10 mouse cellular contexts compared by ENCODE assay signal in the genomic region with DNA sequence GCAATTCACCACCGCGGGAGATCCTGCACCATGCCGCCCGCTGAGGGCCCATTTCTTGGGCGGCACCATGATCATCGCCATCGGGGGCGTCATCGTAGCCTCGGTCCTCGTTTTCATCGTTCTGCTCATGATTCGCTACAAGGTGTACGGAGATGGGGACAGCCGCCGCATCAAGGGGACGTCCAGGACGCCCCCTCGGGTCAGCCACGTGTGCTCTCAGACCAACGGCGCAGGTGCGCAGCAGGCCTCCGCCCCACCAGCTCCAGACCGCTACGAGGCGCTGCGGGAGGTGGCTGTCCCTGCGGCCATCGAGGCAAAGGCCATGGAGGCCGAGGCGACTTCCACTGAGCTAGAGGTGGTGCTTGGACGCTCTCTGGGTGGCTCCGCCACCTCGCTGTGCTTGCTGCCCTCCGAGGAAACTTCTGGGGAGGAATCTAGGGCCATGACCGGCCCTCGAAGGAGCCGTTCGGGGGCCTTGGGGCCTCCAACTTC. TPM values are rescaled to one million over a fixed set of nuclear protein-coding genes. Genes with fewer than 3 reads are reported as not detected.
DNase-seq lines count a peak whose midpoint lies in the region; ATAC-seq and TF ChIP-seq lines count a peak whose summit lies in the region.
"Had no signal": no experiment of that assay in that cellular context is flagged by ENCODE, and none has a peak within 500 bp of the region (broad histone marks: within the 10 kb centered on the region; RNA-seq: fewer than 3 reads in every experiment).

No protein-coding gene starts in this region.

- H3K9ac ChIP-seq in kidney, postnatal 0 days (ENCODE audit: low read depth, low read length): peak overlapping the region; percentile 74
- H3K9ac ChIP-seq in forebrain, embryonic 11.5 days (ENCODE audit: low read length): peak overlapping the region; percentile 58
- peak overlapping the region; percentile 56 for H3K9ac ChIP-seq in limb, embryonic 14.5 days (ENCODE audit: low read depth, low read length, severe bottlenecking)

- DNase-seq in kidney, postnatal 0 days (ENCODE audit: low spot score): no peak
- DNase-seq in kidney, postnatal 14 days: no peak
- DNase-seq in forebrain, embryonic 11.5 days (ENCODE audit: low spot score): peak; percentile 57
- DNase-seq in limb, embryonic 14.5 days (ENCODE audit: low spot score): no peak
- peak; percentile 39 for DNase-seq in retina, postnatal 1 day
- no peak for DNase-seq in left cerebral cortex, adult 8-10 months (ENCODE audit: low spot score in 2 of 2)
- no peak for DNase-seq in natural killer cell, adult 2 months (ENCODE audit: low spot score in 2 of 2)
- DNase-seq in right cerebral cortex, postnatal 25 days: no peak

- no peaks in the 10 kb centered on the region; the same call in 1 of the 2 replicates for H3K4me1 ChIP-seq in kidney, postnatal 0 days (replicated peaks; ENCODE audit: insufficient read depth, low read length)
- peaks cover 9% of the 10 kb centered on the region; the same call in 1 of the 2 replicates for H3K4me1 ChIP-seq in forebrain, embryonic 11.5 days (replicated peaks; ENCODE audit: control insufficient read depth, insufficient read depth, low read length)
- H3K4me1 ChIP-seq in limb, embryonic 14.5 days (ENCODE audit: control insufficient read depth, insufficient read depth, low read length): peaks cover 9% of the 10 kb centered on the region

- H3K27ac ChIP-seq in kidney, postnatal 0 days: no peak overlapping the region
- H3K27ac ChIP-seq in forebrain, embryonic 11.5 days (ENCODE audit: low read depth, low read length): no peak overlapping the region
- no peak overlapping the region for H3K27ac ChIP-seq in limb, embryonic 14.5 days (replicated peaks; ENCODE audit: low read depth, low read length)

- WGBS in kidney, postnatal 0 days: 23% methylated on average over 40 of the region's 40 CpGs
- WGBS in forebrain, embryonic 11.5 days: 13% methylated on average over 40 of the region's 40 CpGs
- 24% methylated on average over 39 of the region's 40 CpGs for WGBS in limb, embryonic 14.5 days

- H3K4me2 ChIP-seq in kidney, postnatal 0 days (ENCODE audit: low read length): peak overlapping the region; percentile 92
- peak overlapping the region; percentile 88 for H3K4me2 ChIP-seq in forebrain, embryonic 11.5 days (ENCODE audit: low read depth, low read length, severe bottlenecking)
- H3K4me2 ChIP-seq in limb, embryonic 14.5 days (replicated peaks; ENCODE audit: low read depth, low read length, severe bottlenecking): peak overlapping the region; percentile 84

- TF ChIP-seq CTCF in kidney, postnatal 0 days (IDR thresholded peaks at IDR 0.05; ENCODE audit: low read depth): no peak; the same call in 1 of the 2 replicates

- H3K9me3 ChIP-seq in kidney, postnatal 0 days (replicated peaks; ENCODE audit: low read length): no peaks in the 10 kb centered on the region
- H3K9me3 ChIP-seq in forebrain, embryonic 11.5 days (ENCODE audit: control insufficient read depth, low read length): no peaks in the 10 kb centered on the region
- H3K9me3 ChIP-seq in limb, embryonic 14.5 days (ENCODE audit: control insufficient read depth, low read length): no peaks in the 10 kb centered on the region

- ATAC-seq in kidney, postnatal 0 days (replicated peaks; ENCODE audit: low FRiP score, low read depth): peak; percentile 41; the same call in 1 of the 2 replicates
- peak; percentile 17; the same call in 1 of the 2 replicates for ATAC-seq in forebrain, embryonic 11.5 days (replicated peaks; ENCODE audit: low FRiP score)
- ATAC-seq in limb, embryonic 14.5 days (ENCODE audit: low FRiP score, low read depth): no peak

- peak overlapping the region; percentile 50 for H3K4me3 ChIP-seq in kidney, postnatal 0 days (replicated peaks; ENCODE audit: low read depth, low read length)
- peak overlapping the region; percentile 44 for H3K4me3 ChIP-seq in forebrain, embryonic 11.5 days (ENCODE audit: low read depth, low read length)
- peak overlapping the region; percentile 46 for H3K4me3 ChIP-seq in limb, embryonic 14.5 days (replicated peaks; ENCODE audit: low read length)

- no peaks in the 10 kb centered on the region for H3K36me3 ChIP-seq in kidney, postnatal 0 days (ENCODE audit: insufficient read depth, low read length)
- 0 out of 2 replicates have a peak, but pooled peaks cover 4% of the 10 kb centered on the region for H3K36me3 ChIP-seq in forebrain, embryonic 11.5 days (ENCODE audit: control insufficient read depth, insufficient read depth, low read length)
- H3K36me3 ChIP-seq in limb, embryonic 14.5 days (ENCODE audit: control insufficient read depth, insufficient read depth, low read length): peaks cover 16% of the 10 kb centered on the region

- TF ChIP-seq POLR2A in limb, embryonic 14.5 days (IDR thresholded peaks at IDR 0.05; ENCODE audit: borderline replicate concordance, extremely low read depth, insufficient read depth, insufficient read length): no peak

- no peaks in the 10 kb centered on the region for H3K27me3 ChIP-seq in kidney, postnatal 0 days (ENCODE audit: insufficient read depth, low read length)
- H3K27me3 ChIP-seq in forebrain, embryonic 11.5 days (ENCODE audit: control insufficient read depth, insufficient read depth, low read length): peaks cover 11% of the 10 kb centered on the region
- 0 out of 2 replicates have a peak, but pooled peaks cover 7% of the 10 kb centered on the region for H3K27me3 ChIP-seq in limb, embryonic 14.5 days (ENCODE audit: control insufficient read depth, insufficient read depth, low read length)

RNA-seq across cellular contexts. Expression of a gene that starts 15.0 kb away (rescaled TPM):
- polyA plus RNA-seq in kidney, postnatal 0 days (2015; fragmentation: Nextera tagmentation; extraction: Ambion mirVana): 2.1 and 2.8 TPM in 2 replicates
- polyA plus RNA-seq in forebrain, embryonic 11.5 days (2014; fragmentation: Nextera tagmentation; extraction: Ambion mirVana): 6.1 and 8.2 TPM in 2 replicates
- 18.7 and 31.8 TPM in 2 replicates for polyA plus RNA-seq in limb, embryonic 14.5 days (2012; rRNA removed)
- 5.9 and 7.6 TPM in 2 replicates for polyA plus RNA-seq in limb, embryonic 14.5 days (2014; fragmentation: Nextera tagmentation; extraction: Ambion mirVana)
- 10 to 100 TPM; 77.6 to 83.2 (median 81.1) TPM for total RNA-seq in left cerebral cortex, adult 8-10 months (2022)

RNA-seq across cellular contexts. Expression of a gene that starts 29.5 kb away (rescaled TPM):
- 19.5 and 23.8 TPM in 2 replicates for polyA plus RNA-seq in kidney, postnatal 0 days (2015; fragmentation: Nextera tagmentation; extraction: Ambion mirVana)
- polyA plus RNA-seq in forebrain, embryonic 11.5 days (2014; fragmentation: Nextera tagmentation; extraction: Ambion mirVana): 4.0 and 4.9 TPM in 2 replicates
- 7.0 and 12.7 TPM in 2 replicates for polyA plus RNA-seq in limb, embryonic 14.5 days (2012; rRNA removed)
- 15.7 and 19.4 TPM in 2 replicates for polyA plus RNA-seq in limb, embryonic 14.5 days (2014; fragmentation: Nextera tagmentation; extraction: Ambion mirVana)
- total RNA-seq in left cerebral cortex, adult 8-10 months (2022): 1 to 10 TPM in 2 of 4 experiments, under 1 TPM in 2; 0.38 to 5.7 (median 1.9) TPM

RNA-seq across cellular contexts. Expression of a gene that starts 43.5 kb away (rescaled TPM):
- polyA plus RNA-seq in kidney, postnatal 0 days (2015; fragmentation: Nextera tagmentation; extraction: Ambion mirVana): not detected in 2 replicates
- not detected in 2 replicates for polyA plus RNA-seq in forebrain, embryonic 11.5 days (2014; fragmentation: Nextera tagmentation; extraction: Ambion mirVana)
- polyA plus RNA-seq in limb, embryonic 14.5 days (2012; rRNA removed): not detected in 2 replicates
- polyA plus RNA-seq in limb, embryonic 14.5 days (2014; fragmentation: Nextera tagmentation; extraction: Ambion mirVana): not detected in 2 replicates
- not detected for total RNA-seq in left cerebral cortex, adult 8-10 months (2022)
- total RNA-seq: left cerebral cortex, postnatal 10 days had no signal
- polyA plus RNA-seq: cortical plate, adult 2 months had no signal

RNA-seq across cellular contexts. Expression of a gene that starts 55.9 kb away (rescaled TPM):
- not detected in 2 replicates for polyA plus RNA-seq in kidney, postnatal 0 days (2015; fragmentation: Nextera tagmentation; extraction: Ambion mirVana)
- polyA plus RNA-seq in forebrain, embryonic 11.5 days (2014; fragmentation: Nextera tagmentation; extraction: Ambion mirVana): not detected in 2 replicates
- polyA plus RNA-seq in limb, embryonic 14.5 days (2012; rRNA removed): not detected in 2 replicates
- not detected in 2 replicates for polyA plus RNA-seq in limb, embryonic 14.5 days (2014; fragmentation: Nextera tagmentation; extraction: Ambion mirVana)
- total RNA-seq in left cerebral cortex, adult 8-10 months (2022): not detected
- total RNA-seq: left cerebral cortex, postnatal 10 days had no signal
- polyA plus RNA-seq: cortical plate, adult 2 months had no signal

Comparison
In these comparisons a context has a peak if more than half of its experiments do, and no peak if none do; other contexts are left out.
1. DNase-seq: peak in forebrain, embryonic 11.5 days (single experiment) and retina, postnatal 1 day (single experiment); none in kidney, postnatal 0 days (single experiment), kidney, postnatal 14 days (single experiment), limb, embryonic 14.5 days (single experiment), left cerebral cortex, adult 8-10 months (0 of 2), natural killer cell, adult 2 months (0 of 2) and right cerebral cortex, postnatal 25 days (single experiment).
2. Peak in every context shown above with its lines, with median percentiles within 50 percentile points of each other: H3K4me2 ChIP-seq, H3K4me3 ChIP-seq and H3K9ac ChIP-seq.